Mouse (Mus musculus): Measurements from ENCODE around the gene Ptpre.

GRCm38 (mm10) chr7:135545957-135546356 is 8.7 kb downstream of the Ptpre start:
- TF ChIP-seq POLR2A (IDR thresholded peaks at IDR 0.05; ENCODE audit: insufficient read length, low read depth) (no peak), USF1 (IDR thresholded peaks at IDR 0.05; ENCODE audit: low read depth) (no peak), MYOD1 (IDR thresholded peaks at IDR 0.05; ENCODE audit: control insufficient read depth in 1 of 3, insufficient read length in 2 of 3, low read depth in 2 of 3) (no peak), MAX (IDR thresholded peaks at IDR 0.05; ENCODE audit: low read depth) (no peak), E2F4 (IDR thresholded peaks at IDR 0.05; ENCODE audit: insufficient read depth) (no peak)

Data from myocyte (in vitro differentiated cells).